Mouse (Mus musculus) erythroblast, embryonic 14.5 days (primary cell): ENCODE data around the gene Insl6.

Experiments
- GATA1 ChIP-seq: IDR thresholded peaks from 2 replicates; pipeline ENCODE4 v1.6.1; 2012; ENCODE audit warnings: low read length, inconsistent platforms, mixed read lengths
- TAL1 ChIP-seq: IDR thresholded peaks from 3 replicates; pipeline ENCODE4 v1.6.1; 2012; ENCODE audit warnings: low read length, inconsistent platforms, mixed read lengths

GRCm38 (mm10) chr19:29276414-29276813, 48.7 kb downstream of the Insl6 start:
- no peak for TF ChIP-seq GATA1
- no peak for TF ChIP-seq TAL1
